Mouse (Mus musculus) limb, embryonic 12.5 days (tissue): ENCODE results near the gene Ablim1. TPM values are rescaled to one million over a fixed set of nuclear protein-coding genes. Genes with fewer than 3 reads are reported as not detected.

Experiments
- ATAC-seq: fragments of 200-750 bp; cut with Nextera tagmentation; 2 replicates; pipeline ENCODE4 v1.8.0; 2017; ENCODE audit warnings: low read depth, moderate TSS enrichment; ENCODE audit not compliant: insufficient number of reproducible peaks, insufficient read depth, low FRiP score, low TSS enrichment
- H3K27ac ChIP-seq: fragments of 300-500 bp; sonication (generic); 2 replicates; pipeline ENCODE4 v1.5.1; 2016; ENCODE audit warnings: mild to moderate bottlenecking, moderate library complexity
- H3K27me3 ChIP-seq: fragments of 300-500 bp; sonication (generic); 2 replicates; pipeline ENCODE4 v1.6.1; 2016; ENCODE audit warnings: mild to moderate bottlenecking, moderate library complexity
- H3K36me3 ChIP-seq: fragments of 300-500 bp; sonication (generic); 2 replicates; pipeline ENCODE4 v1.6.1; 2016; ENCODE audit warnings: mild to moderate bottlenecking, moderate library complexity
- H3K4me1 ChIP-seq: fragments of 300-500 bp; sonication (generic); replicated peaks from 2 replicates; pipeline ENCODE4 v1.6.1; 2016
- H3K4me2 ChIP-seq: fragments of 300-500 bp; sonication (generic); 2 replicates; pipeline ENCODE4 v1.6.1; 2016; ENCODE audit warnings: mild to moderate bottlenecking, moderate library complexity
- H3K4me3 ChIP-seq: fragments of 300-500 bp; sonication (generic); replicated peaks from 2 replicates; pipeline ENCODE4 v1.5.1; 2016; ENCODE audit warnings: mild to moderate bottlenecking
- H3K9ac ChIP-seq: fragments of 300-500 bp; sonication (generic); replicated peaks from 2 replicates; pipeline ENCODE4 v1.6.1; 2016; ENCODE audit warnings: mild to moderate bottlenecking, moderate library complexity
- H3K9me3 ChIP-seq: fragments of 300-500 bp; sonication (generic); 2 replicates; pipeline ENCODE4 v1.6.1; 2016; ENCODE audit warnings: mild to moderate bottlenecking, moderate library complexity
- WGBS: fragments of 180-500 bp; shearing (Covaris S2); methylation state at CpG from one replicate; pipeline ENCODE4 v1.1.7; 2016; 5-methylcytosine and 5-hydroxymethylcytosine counted together
- polyA plus RNA-seq: library from polyadenylated mRNA; unstranded; fragments of >200 nt; fragmentation: Nextera tagmentation; extraction: Ambion mirVana; gene quantifications from 2 replicates; pipeline ENCODE4 v1.2.1, GENCODE M21; 2016

Gene Ablim1
- polyA plus RNA-seq, 1 experiment from 2014 or later, result 22.1 TPM

GRCm38 (mm10) chr19:57099986-57100385 lies 214.7 kb downstream of the Ablim1 start:
- Histone ChIP-seq H3K4me1 (peaks cover 19% of the 10 kb centered on the region), H3K27me3 (no peaks in the 10 kb centered on the region), H3K4me3 (no peak overlapping the region), H3K27ac (no peak overlapping the region), H3K9ac (no peak overlapping the region), H3K9me3 (no peaks in the 10 kb centered on the region), H3K4me2 (no peak overlapping the region), H3K36me3 (no peaks in the 10 kb centered on the region)
- WGBS, result 85% methylated on average over 9 of the region's 9 CpGs
- no peak for ATAC-seq

GRCm38 (mm10) chr19:57099094-57099357 lies 215.7 kb downstream of the Ablim1 start:
- H3K4me2 ChIP-seq, result no peak overlapping the region
- H3K36me3 ChIP-seq, result no peaks in the 10 kb centered on the region
- 87% methylated on average over 4 of the region's 4 CpGs for WGBS
- H3K27me3 ChIP-seq, result no peaks in the 10 kb centered on the region
- no peak overlapping the region for H3K27ac ChIP-seq
- ATAC-seq, result no peak
- peaks cover 12% of the 10 kb centered on the region for H3K4me1 ChIP-seq
- no peaks in the 10 kb centered on the region for H3K9me3 ChIP-seq
- no peak overlapping the region for H3K4me3 ChIP-seq
- no peak overlapping the region for H3K9ac ChIP-seq

- no peak for ATAC-seq
- Histone ChIP-seq H3K9ac (no peak overlapping the region), H3K4me3 (no peak overlapping the region), H3K36me3 (no peaks in the 10 kb centered on the region), H3K27me3 (no peaks in the 10 kb centered on the region), H3K4me1 (peaks cover 6% of the 10 kb centered on the region), H3K4me2 (no peak overlapping the region), H3K9me3 (no peaks in the 10 kb centered on the region), H3K27ac (no peak overlapping the region)
- WGBS, result 82% methylated on average over 14 of the region's 14 CpGs
Observed at GRCm38 (mm10) chr19:57098241-57099093, 216.3 kb downstream of the Ablim1 start.

- no peak for ATAC-seq
- Histone ChIP-seq H3K27ac (no peak overlapping the region), H3K4me1 (no peaks in the 10 kb centered on the region), H3K27me3 (no peaks in the 10 kb centered on the region), H3K4me2 (no peak overlapping the region), H3K9me3 (no peaks in the 10 kb centered on the region), H3K4me3 (no peak overlapping the region), H3K36me3 (no peaks in the 10 kb centered on the region), H3K9ac (no peak overlapping the region)
- 91% methylated on average over 7 of the region's 7 CpGs for WGBS
Observed at GRCm38 (mm10) chr19:57095340-57095739, 219.4 kb downstream of the Ablim1 start.

- no peak overlapping the region for H3K4me3 ChIP-seq
- H3K36me3 ChIP-seq, result no peaks in the 10 kb centered on the region
- no peak for ATAC-seq
- no peak overlapping the region for H3K4me2 ChIP-seq
- no peaks in the 10 kb centered on the region for H3K27me3 ChIP-seq
- H3K4me1 ChIP-seq, result peaks cover 4% of the 10 kb centered on the region
- no peaks in the 10 kb centered on the region for H3K9me3 ChIP-seq
- no peak overlapping the region for H3K9ac ChIP-seq
- H3K27ac ChIP-seq, result no peak overlapping the region
- 83% methylated on average over 3 of the region's 3 CpGs for WGBS
Observed at GRCm38 (mm10) chr19:57093698-57094004, 221.1 kb downstream of the Ablim1 start.

GRCm38 (mm10) chr19:57092958-57093697 lies 221.6 kb downstream of the Ablim1 start:
- Histone ChIP-seq H3K27me3 (no peaks in the 10 kb centered on the region), H3K36me3 (no peaks in the 10 kb centered on the region), H3K4me2 (no peak overlapping the region), H3K27ac (no peak overlapping the region), H3K9me3 (no peaks in the 10 kb centered on the region), H3K4me3 (no peak overlapping the region), H3K9ac (no peak overlapping the region), H3K4me1 (peaks cover 6% of the 10 kb centered on the region)
- whole genome bisulfite sequencing, result 83% methylated on average over 5 of the region's 5 CpGs
- no peak for ATAC-seq

GRCm38 (mm10) chr19:57091278-57091677 lies 223.4 kb downstream of the Ablim1 start:
- no peak for ATAC-seq
- H3K27ac ChIP-seq, result no peak overlapping the region
- no peaks in the 10 kb centered on the region for H3K27me3 ChIP-seq
- H3K4me1 ChIP-seq, result peaks cover 6% of the 10 kb centered on the region
- H3K9ac ChIP-seq, result no peak overlapping the region
- WGBS, result 74% methylated on average over 7 of the region's 7 CpGs
- no peak overlapping the region for H3K4me2 ChIP-seq
- H3K9me3 ChIP-seq, result peaks cover under 1% of the 10 kb centered on the region; the same call in 1 of the 2 replicates
- no peaks in the 10 kb centered on the region for H3K36me3 ChIP-seq
- H3K4me3 ChIP-seq, result no peak overlapping the region

GRCm38 (mm10) chr19:57088804-57089369 lies 225.8 kb downstream of the Ablim1 start:
- no peaks in the 10 kb centered on the region for H3K36me3 ChIP-seq
- 53% methylated on average over 2 of the region's 2 CpGs for WGBS
- no peak overlapping the region for H3K4me3 ChIP-seq

GRCm38 (mm10) chr19:57084520-57085166 lies 230.1 kb downstream of the Ablim1 start:
- Histone ChIP-seq H3K4me1 (peaks cover 21% of the 10 kb centered on the region), H3K9me3 (peaks cover 4% of the 10 kb centered on the region; the same call in 1 of the 2 replicates), H3K36me3 (no peaks in the 10 kb centered on the region), H3K27me3 (peaks cover 3% of the 10 kb centered on the region; the same call in 1 of the 2 replicates), H3K27ac (no peak overlapping the region), H3K4me2 (no peak overlapping the region), H3K4me3 (no peak overlapping the region), H3K9ac (no peak overlapping the region)
- WGBS, result 93% methylated on average over 5 of the region's 5 CpGs
- ATAC-seq, result no peak

More at GRCm38 (mm10) chr19:57088804-57089369, 225.8 kb downstream of the Ablim1 start:
- ATAC-seq, result no peak
- H3K4me1 ChIP-seq, result peaks cover 6% of the 10 kb centered on the region
- no peaks in the 10 kb centered on the region for H3K27me3 ChIP-seq
- H3K4me2 ChIP-seq, result no peak overlapping the region
- no peak overlapping the region for H3K27ac ChIP-seq
- no peak overlapping the region for H3K9ac ChIP-seq
- peaks cover 4% of the 10 kb centered on the region; the same call in 1 of the 2 replicates for H3K9me3 ChIP-seq

GRCm38 (mm10) chr19:57083887-57084286 lies 230.8 kb downstream of the Ablim1 start:
- WGBS, result 91% methylated on average over 2 of the region's 2 CpGs
- ATAC-seq, result no peak
- H3K9me3 ChIP-seq, result peaks cover 4% of the 10 kb centered on the region; the same call in 1 of the 2 replicates
- no peaks in the 10 kb centered on the region for H3K36me3 ChIP-seq
- no peak overlapping the region for H3K27ac ChIP-seq
- H3K27me3 ChIP-seq, result peaks cover 3% of the 10 kb centered on the region; the same call in 1 of the 2 replicates
- no peak overlapping the region for H3K9ac ChIP-seq
- no peak overlapping the region for H3K4me2 ChIP-seq
- H3K4me1 ChIP-seq, result peaks cover 24% of the 10 kb centered on the region
- no peak overlapping the region for H3K4me3 ChIP-seq

GRCm38 (mm10) chr19:57083183-57083555 lies 231.6 kb downstream of the Ablim1 start:
- Histone ChIP-seq H3K4me3 (no peak overlapping the region), H3K27ac (no peak overlapping the region), H3K27me3 (peaks cover 3% of the 10 kb centered on the region; the same call in 1 of the 2 replicates), H3K4me1 (peaks cover 26% of the 10 kb centered on the region), H3K9me3 (peaks cover 4% of the 10 kb centered on the region; the same call in 1 of the 2 replicates), H3K36me3 (no peaks in the 10 kb centered on the region), H3K9ac (no peak overlapping the region), H3K4me2 (no peak overlapping the region)
- no peak for ATAC-seq
- 59% methylated on average over 10 of the region's 10 CpGs for WGBS
